Mouse (Mus musculus) induced T-regulatory cell, adult 2 months (primary cell): Measurements from ENCODE around the gene Hal.

Source experiments
- DNase-seq: peaks from one replicate; pipeline ENCODE4 v3.0.0-alpha.2; 2012; ENCODE audit warnings: low read depth

The Hal gene

DNA sequence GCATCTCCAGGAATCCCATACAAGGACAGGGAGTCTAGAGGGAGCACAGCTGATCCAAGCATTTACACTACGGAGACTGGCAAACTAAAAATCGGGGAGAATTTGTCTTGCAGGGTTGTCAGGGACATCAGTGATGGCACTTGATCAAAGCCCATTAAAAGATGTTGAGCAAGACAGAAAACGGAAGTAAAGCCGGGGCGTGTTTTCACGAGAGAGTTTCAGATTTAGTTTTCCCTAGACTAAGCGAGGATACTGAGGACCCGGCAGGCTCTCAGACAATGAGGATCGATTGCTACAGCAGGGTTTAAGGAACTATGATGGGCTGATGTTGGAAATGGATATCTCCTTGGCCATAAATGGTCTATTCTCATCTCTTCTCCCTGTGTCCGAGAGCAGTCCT lies 78.5 kb downstream of the Hal start:
- DNase-seq: no peak

GRCm38 (mm10) chr10:93567841-93568566 lies 79.4 kb downstream of the Hal start:
- DNase-seq: no peak

GRCm38 (mm10) chr10:93568671-93569070 lies 80.1 kb downstream of the Hal start:
- DNase-seq: no peak
